Mouse (Mus musculus): ENCODE results near the gene Nrg4. TPM values are rescaled to one million over a fixed set of nuclear protein-coding genes. Genes with fewer than 3 reads are reported as not detected.

Gene Nrg4
- total and polyA plus RNA-seq, 3 experiments, result 0.81 to 1.7 (median 1.2) TPM

GRCm38 (mm10) chr9:55172195-55172685, 154.4 kb downstream of the Nrg4 start:
- Histone ChIP-seq H3K27me3 (replicated peaks) (no peaks in the 10 kb centered on the region), H3K4me3 (replicated peaks in 1 of 3; ENCODE audit: low read depth in 2 of 3, low read length in 2 of 3, poor library complexity in 1 of 3) (no peak overlapping the region), H3K9ac (ENCODE audit: insufficient read depth, low read depth) (no peak overlapping the region), H3K4me2 (ENCODE audit: insufficient read depth, low read depth, poor library complexity, severe bottlenecking) (no peak overlapping the region), H3K9me3 (replicated peaks; ENCODE audit: low read length) (no peaks in the 10 kb centered on the region), H3K4me1 (ENCODE audit: control insufficient read depth in 1 of 2, insufficient read depth in 2 of 2) (peaks cover 3 to 28% of the 10 kb centered on the region in 2 experiments; a peak in 3 of 4 replicates), H3K36me3 (replicated peaks in 1 of 2; ENCODE audit: control insufficient read depth in 1 of 2, insufficient read depth in 1 of 2, low read length in 1 of 2) (peaks cover 5 to 47% of the 10 kb centered on the region in 2 experiments), H3K27ac (ENCODE audit: insufficient read depth, low read depth) (no peak overlapping the region), H3K79me2 (replicated peaks; ENCODE audit: control insufficient read depth, extremely low read depth, insufficient read depth, poor library complexity, severe bottlenecking) (no peaks in the 10 kb centered on the region; the same call in 1 of the 2 replicates)
- no peak for DNase-seq (ENCODE audit: extremely low read depth)
- dilution Hi-C loops (cut with MboI; ENCODE audit: extremely low pct_ligation_motif_present, extremely low pct_unique_long_range_greater_than_20kb, low sequenced_read_pairs), result no loop called here
- in situ Hi-C loops (cut with MboI; ENCODE audit: low pct_ligation_motif_present, low pct_unique_long_range_greater_than_20kb, low sequenced_read_pairs), result no loop called here
- no peak for TF ChIP-seq CHD1 (IDR thresholded peaks at IDR 0.05; ENCODE audit: low read depth, low read length)
- no peak for TF ChIP-seq ZNF384 (IDR thresholded peaks at IDR 0.05; ENCODE audit: low read depth, low read length)
- TF ChIP-seq IRF4 (IDR thresholded peaks at IDR 0.05; ENCODE audit: low read depth, low read length), result no peak
- no peak for TF ChIP-seq JUN (IDR thresholded peaks at IDR 0.05; ENCODE audit: insufficient read depth, low read depth, low read length)
- TF ChIP-seq ZMIZ1 (IDR thresholded peaks at IDR 0.05; ENCODE audit: low read depth, low read length), result no peak
- no peak for TF ChIP-seq UBTF (IDR thresholded peaks at IDR 0.05; ENCODE audit: low read depth, low read length)
- TF ChIP-seq USF2 (conservative IDR thresholded peaks at IDR 0.05; ENCODE audit: low read depth, low read length), result no peak

- dilution Hi-C loops (cut with MboI; ENCODE audit: extremely low pct_ligation_motif_present, extremely low pct_unique_long_range_greater_than_20kb, low sequenced_read_pairs) (no loop called here), in situ Hi-C loops (cut with MboI; ENCODE audit: low pct_ligation_motif_present, low pct_unique_long_range_greater_than_20kb, low sequenced_read_pairs) (no loop called here)
- Histone ChIP-seq H3K27me3 (replicated peaks) (no peaks in the 10 kb centered on the region), H3K79me2 (replicated peaks; ENCODE audit: control insufficient read depth, extremely low read depth, insufficient read depth, poor library complexity, severe bottlenecking) (no peaks in the 10 kb centered on the region; the same call in 1 of the 2 replicates), H3K27ac (ENCODE audit: insufficient read depth, low read depth) (no peak overlapping the region), H3K9me3 (replicated peaks; ENCODE audit: low read length) (no peaks in the 10 kb centered on the region), H3K4me3 (replicated peaks in 1 of 3; ENCODE audit: low read depth in 2 of 3, low read length in 2 of 3, poor library complexity in 1 of 3) (no peak overlapping the region), H3K4me1 (ENCODE audit: control insufficient read depth in 1 of 2, insufficient read depth in 2 of 2) (peaks cover 3 to 28% of the 10 kb centered on the region in 2 experiments; a peak in 3 of 4 replicates), H3K4me2 (ENCODE audit: insufficient read depth, low read depth, poor library complexity, severe bottlenecking) (no peak overlapping the region), H3K9ac (ENCODE audit: insufficient read depth, low read depth) (no peak overlapping the region), H3K36me3 (replicated peaks in 1 of 2; ENCODE audit: control insufficient read depth in 1 of 2, insufficient read depth in 1 of 2, low read length in 1 of 2) (peaks cover 5 to 54% of the 10 kb centered on the region in 2 experiments)
- no peak for DNase-seq (ENCODE audit: extremely low read depth)
- TF ChIP-seq ZMIZ1 (IDR thresholded peaks at IDR 0.05; ENCODE audit: low read depth, low read length), result no peak
- TF ChIP-seq PAX5 (IDR thresholded peaks at IDR 0.05; ENCODE audit: low read length), result no peak
- TF ChIP-seq MXI1 (IDR thresholded peaks at IDR 0.05; ENCODE audit: low read depth, low read length), result no peak
- no peak for TF ChIP-seq POLR2AphosphoS2 (IDR thresholded peaks at IDR 0.05; ENCODE audit: low read depth, low read length)
- TF ChIP-seq GABPA (IDR thresholded peaks at IDR 0.05; ENCODE audit: insufficient replicate concordance, low read depth, low read length), result no peak
- TF ChIP-seq IRF4 (IDR thresholded peaks at IDR 0.05; ENCODE audit: low read depth, low read length), result no peak
- TF ChIP-seq POLR2A (IDR thresholded peaks at IDR 0.05; ENCODE audit: low read depth, low read length), result no peak
- TF ChIP-seq SIN3A (IDR thresholded peaks at IDR 0.05; ENCODE audit: low read length), result no peak
- TF ChIP-seq BHLHE40 (IDR thresholded peaks at IDR 0.05; ENCODE audit: low read depth, low read length), result no peak
- TF ChIP-seq HCFC1 (IDR thresholded peaks at IDR 0.05; ENCODE audit: low read depth, low read length), result no peak
- TF ChIP-seq E2F4 (IDR thresholded peaks at IDR 0.05; ENCODE audit: insufficient replicate concordance, low read depth, low read length), result no peak
- TF ChIP-seq KAT2A (IDR thresholded peaks at IDR 0.05; ENCODE audit: insufficient replicate concordance, low read length), result no peak
- TF ChIP-seq MAFK (IDR thresholded peaks at IDR 0.05; ENCODE audit: insufficient replicate concordance, low read length), result no peak
- no peak for TF ChIP-seq MAX (IDR thresholded peaks at IDR 0.05; ENCODE audit: low read length)
- no peak for TF ChIP-seq JUND (conservative IDR thresholded peaks at IDR 0.05; ENCODE audit: low read depth, low read length)
- no peak for TF ChIP-seq NELFE (IDR thresholded peaks at IDR 0.05; ENCODE audit: low read depth, low read length)
- no peak for TF ChIP-seq ZKSCAN1 (IDR thresholded peaks at IDR 0.05; ENCODE audit: borderline replicate concordance, low read depth, low read length)
Measured at GRCm38 (mm10) chr9:55170655-55171412, 155.8 kb downstream of the Nrg4 start.
